Mouse (Mus musculus) embryonic stem cell, embryonic (primary cell): ENCODE results near the gene Col4a5.

Experiments used
- CTCF ChIA-PET, 4 experiments: fragments of 300-600 bp in 2 of 4; fragments of 350-600 bp in 2 of 4; sonication (Branson Sonifier 250); formaldehyde crosslinking; loops; one replicate each; lab custom pipeline; 2022; ENCODE audit warnings: inconsistent platforms in 2 of 4; lab: Charles Lee
- POLR2A ChIA-PET, 4 experiments: fragments of 300-600 bp in 2 of 4; fragments of 350-600 bp in 2 of 4; sonication (Branson Sonifier 250); formaldehyde crosslinking; loops; one replicate each; lab custom pipeline; 2022; ENCODE audit warnings: antibody characterized with exemption in 4 of 4, inconsistent platforms in 1 of 4; lab: Charles Lee

The Col4a5 gene

DNA sequence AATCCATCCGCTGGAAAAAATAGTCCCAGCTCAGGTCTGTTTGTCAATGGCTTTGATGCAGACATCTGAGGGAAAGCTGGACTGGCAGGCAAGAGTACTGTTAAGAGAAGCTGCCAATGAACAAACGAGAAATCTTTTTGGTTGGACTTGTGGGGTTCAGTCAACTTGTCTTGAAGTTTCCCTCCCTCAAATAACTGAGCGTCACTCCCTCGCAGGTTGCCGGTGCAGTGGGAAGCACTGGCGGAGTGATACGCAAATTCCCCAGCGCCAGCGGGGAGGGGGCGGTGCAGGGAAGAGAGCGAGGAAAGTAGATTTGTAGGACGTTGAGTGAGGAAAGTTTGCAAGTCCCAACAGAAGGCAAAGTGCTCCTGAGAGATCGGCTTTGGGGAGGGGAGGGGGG lies at the start of gene Col4a5:
Gene Col4a5, plus strand, starts transcription at position 276 of the 400 bp plus-strand sequence.
- POLR2A ChIA-PET = no interaction called here

DNA sequence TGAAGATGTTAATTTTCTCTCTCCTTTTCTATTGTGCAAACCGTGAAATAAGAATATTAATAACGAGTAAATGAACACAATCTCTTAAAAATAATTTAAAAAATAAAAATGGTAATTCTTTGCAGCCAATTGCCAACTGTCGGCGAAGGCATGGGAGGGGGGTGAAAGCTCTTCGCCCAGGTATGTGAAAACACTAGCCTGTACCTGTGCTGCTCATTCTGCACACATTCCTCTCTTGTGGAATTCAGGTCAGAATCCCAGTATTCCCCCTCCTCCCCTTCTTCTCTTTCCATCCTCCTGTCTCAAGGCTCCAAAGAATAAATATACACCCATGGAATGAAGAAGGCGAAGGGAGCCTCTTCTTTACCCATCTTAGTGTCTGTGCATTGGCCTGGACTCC lies 38.4 kb upstream of the Col4a5 start:
- CTCF ChIA-PET = no interaction called here
- POLR2A ChIA-PET = no interaction called here

More for the DNA sequence above, at the start of gene Col4a5:
- CTCF ChIA-PET = no interaction called here

DNA sequence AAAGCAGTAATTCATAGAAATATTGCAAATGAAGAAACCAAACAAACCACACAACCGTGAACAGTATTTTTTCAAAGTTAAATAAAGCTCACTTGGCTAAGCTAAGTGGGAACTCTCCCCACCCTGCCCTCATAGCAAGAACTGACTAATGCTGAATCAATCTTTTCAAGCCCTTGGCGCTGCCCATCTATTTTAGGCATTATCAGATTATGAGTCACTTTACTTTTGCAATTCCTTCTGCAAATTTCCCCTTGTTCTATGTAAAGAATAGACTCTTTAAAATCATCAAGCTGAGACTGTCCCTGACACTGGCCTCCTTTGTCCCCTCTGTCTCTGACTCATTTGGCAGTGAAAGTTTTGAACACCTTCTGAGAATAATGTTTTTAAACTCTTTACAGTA lies 35.8 kb upstream of the Col4a5 start:
- ChIA-PET POLR2A (no interaction called here), CTCF (no interaction called here)

DNA sequence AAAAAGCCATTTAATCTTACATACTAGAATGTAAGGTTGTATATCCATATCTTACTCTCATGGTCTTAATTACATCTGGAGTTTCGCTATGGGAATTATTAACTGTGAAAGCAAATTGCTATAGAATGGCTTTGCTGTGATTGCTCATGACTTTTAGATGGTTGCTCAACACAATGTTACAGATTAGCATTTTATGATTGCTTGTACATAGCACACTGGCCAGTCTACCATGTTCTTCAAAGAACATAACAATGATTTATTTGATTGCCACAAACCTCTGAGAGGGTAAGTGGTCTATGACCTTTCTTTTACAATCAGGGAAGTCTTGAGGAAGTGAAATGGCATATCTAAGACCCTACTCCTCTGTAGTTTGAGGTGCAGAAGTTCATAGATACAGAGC lies 27.2 kb upstream of the Col4a5 start:
- POLR2A ChIA-PET = no interaction called here
- CTCF ChIA-PET = no interaction called here

DNA sequence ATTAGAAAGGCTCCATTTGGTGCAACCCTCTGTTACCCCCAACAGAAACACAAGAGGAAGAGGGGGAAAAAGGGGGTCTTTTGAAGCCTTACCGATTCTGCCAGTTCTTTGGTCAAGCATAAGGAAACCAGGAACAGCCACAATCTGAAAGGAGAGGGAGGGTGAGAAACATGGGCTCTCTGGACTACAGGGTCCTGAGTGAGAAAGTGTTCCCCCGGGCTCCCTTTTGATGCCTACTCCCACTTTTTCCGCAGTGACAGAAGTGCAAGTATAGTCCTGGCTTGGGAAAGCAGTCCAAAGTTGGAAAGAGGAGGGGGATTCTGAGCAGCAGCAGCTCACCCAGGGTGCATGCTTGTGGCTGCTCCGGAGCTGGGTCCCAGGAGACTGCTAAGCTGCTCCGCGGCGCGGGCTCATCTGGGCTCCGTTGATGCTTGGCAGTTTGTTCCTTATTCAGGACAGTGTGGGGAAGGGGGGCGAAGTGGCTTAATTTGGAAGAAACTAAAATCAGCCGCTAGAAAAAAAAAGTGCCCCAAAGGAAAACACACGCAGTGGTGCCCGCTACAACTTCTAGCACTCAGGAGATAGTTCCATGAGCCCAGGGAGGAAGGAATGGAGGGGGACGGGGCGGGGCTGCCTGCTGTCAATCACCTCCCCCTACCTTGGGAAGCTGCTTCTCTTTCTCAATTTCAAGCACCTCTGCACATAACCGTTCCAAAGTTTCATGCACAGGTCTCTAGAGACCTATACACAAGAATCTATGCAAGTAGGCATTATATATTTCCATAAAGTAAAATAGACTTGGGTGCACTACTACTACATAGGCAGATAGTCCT lies 1.5 kb upstream of the Col4a5 start, which contains the start of gene Col4a6:
Gene Col4a6, minus strand, starts transcription at position 607 of the 833 bp plus-strand sequence.
- CTCF ChIA-PET = interaction anchor here in 1 of 4 experiments (0.6 kb wide), 1 partner anchor 317 kb away, joined by 3 read pairs; no protein-coding TSS in a partner anchor

DNA sequence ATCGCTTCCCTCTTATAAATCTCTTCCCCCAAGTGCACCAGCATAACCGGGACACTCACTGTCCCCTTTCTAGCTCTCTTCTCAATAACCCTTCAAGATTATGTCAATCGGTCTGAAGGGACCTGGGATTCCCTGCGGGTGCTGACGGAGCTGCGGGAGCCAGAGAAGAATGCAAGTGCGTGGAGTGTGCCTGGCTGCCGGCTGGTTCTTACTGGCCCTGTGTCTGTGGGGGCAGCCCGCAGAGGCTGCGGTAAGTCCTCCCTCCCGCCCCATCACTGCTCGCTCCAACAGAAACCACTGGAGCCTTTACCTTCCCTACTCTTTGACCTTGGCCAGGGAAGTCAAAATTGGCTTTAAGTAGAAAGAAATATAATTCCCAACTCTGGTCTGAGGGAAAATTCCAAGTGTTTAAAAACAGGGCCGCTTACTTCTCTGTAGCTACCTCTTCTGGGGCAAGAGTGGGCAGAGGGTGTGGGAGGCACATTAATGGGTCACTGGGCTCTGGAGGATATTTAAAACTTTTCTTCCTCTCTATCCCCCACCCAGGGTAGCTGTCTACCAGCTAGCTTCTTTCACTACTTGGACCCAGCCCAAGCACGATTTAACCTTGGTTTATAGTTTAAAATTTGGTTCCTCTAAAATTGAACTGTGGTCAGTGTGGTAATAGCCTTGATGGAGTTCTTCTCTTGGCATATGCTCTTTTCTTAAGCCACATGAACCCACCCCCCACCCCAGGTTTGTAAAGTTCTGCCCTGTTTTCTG lies 562 bp downstream of the Col4a5 start:
- CTCF ChIA-PET = no interaction called here
- POLR2A ChIA-PET = no interaction called here

More for the DNA sequence above, 1.5 kb upstream of the Col4a5 start, which contains the start of gene Col4a6:
- POLR2A ChIA-PET = no interaction called here

DNA sequence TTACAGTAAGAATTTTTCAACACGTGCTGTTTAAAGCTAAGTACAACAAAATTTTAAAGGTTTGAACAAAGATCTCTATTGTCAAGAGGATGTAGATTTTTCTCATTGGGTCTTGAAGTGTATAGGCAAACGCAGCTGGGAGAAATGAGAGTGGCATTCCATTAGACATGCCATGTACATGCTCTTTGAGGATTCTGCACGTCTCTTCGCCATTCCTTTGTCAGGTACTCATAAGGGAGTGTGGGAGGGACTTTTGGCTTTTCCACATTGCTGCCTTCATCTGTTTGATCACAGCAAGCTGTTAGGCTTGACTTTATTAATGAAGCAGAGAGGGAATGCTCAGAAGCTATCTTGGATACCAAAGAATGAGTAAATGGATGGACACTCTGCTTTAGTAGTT lies 19.4 kb downstream of the Col4a5 start:
- POLR2A ChIA-PET = no interaction called here
- CTCF ChIA-PET = no interaction called here

DNA sequence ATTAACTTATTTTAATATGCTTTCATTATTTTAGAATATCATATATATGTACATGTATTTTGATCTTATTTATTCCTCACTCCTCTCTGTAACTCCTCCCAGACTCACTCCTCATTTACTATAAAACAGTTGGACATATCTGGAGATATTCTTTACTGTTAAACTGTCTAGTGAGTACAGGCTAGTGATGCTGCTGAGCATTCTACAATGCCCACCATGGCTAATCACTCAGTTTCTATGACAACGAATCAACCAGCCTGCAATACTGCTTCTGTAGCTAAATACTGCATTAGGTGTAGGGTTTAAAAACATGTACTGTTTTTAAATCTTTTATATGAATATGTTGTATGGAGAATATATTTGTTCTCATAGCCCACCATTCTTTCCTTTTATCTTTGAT lies 27.9 kb downstream of the Col4a5 start:
- CTCF ChIA-PET = no interaction called here
- POLR2A ChIA-PET = no interaction called here

DNA sequence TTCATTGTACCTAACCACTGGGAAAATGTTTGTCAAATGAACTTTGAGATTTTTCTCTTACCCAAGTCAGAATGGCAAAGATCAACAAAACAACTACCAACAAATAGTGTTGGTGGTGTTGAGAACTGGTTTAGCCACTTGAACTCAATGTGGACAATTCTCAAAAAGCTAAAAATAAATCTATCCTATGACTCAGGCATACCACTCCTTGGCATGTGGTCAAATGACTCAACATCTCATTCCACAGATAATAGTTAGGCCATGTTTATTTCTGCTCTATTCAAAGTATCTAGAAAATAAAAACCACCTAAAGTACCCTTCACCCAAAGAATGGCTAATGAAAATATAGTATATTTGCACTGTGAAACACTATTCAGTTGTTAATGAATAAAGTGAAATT lies 58.3 kb downstream of the Col4a5 start:
- CTCF ChIA-PET = no interaction called here
- POLR2A ChIA-PET = no interaction called here

DNA sequence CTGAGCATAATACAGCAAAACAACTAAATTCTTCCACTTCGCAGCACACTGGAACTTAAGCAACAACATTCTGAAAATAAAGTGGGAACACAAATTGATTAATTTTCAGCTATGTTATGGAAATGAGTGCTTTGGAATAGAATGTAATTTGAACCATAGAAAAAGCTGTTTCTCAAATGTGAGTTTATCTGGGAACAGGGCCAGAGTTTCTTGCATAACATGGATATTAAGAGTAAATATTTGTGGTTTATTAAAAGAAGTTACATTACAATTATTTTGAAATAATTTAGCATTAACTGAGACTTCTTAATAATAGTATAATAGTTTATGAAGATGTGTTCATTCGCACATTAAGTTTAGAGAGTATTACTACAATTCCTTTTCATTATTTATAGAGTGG lies 72.3 kb downstream of the Col4a5 start:
- POLR2A ChIA-PET = no interaction called here
- CTCF ChIA-PET = no interaction called here

DNA sequence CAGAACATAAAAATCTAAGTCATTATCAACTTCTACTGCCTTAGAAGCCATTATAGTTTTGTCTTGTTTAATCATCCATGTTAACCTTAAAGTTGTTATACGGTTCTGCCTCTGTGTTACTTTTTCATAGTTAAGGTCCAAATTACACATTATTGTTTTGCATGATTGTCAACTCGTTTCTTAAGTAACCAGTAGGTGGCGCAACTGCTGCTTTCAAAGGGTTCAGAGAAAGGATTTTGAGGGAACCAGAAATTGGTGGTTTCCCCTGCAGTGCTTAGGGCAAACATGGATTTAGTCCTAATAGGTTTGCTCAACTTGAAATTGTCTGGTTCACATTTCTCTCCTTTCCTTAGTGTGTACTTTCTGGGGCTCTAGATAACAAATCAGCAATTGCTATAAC lies 115.1 kb downstream of the Col4a5 start:
- ChIA-PET CTCF (no interaction called here), POLR2A (no interaction called here)

DNA sequence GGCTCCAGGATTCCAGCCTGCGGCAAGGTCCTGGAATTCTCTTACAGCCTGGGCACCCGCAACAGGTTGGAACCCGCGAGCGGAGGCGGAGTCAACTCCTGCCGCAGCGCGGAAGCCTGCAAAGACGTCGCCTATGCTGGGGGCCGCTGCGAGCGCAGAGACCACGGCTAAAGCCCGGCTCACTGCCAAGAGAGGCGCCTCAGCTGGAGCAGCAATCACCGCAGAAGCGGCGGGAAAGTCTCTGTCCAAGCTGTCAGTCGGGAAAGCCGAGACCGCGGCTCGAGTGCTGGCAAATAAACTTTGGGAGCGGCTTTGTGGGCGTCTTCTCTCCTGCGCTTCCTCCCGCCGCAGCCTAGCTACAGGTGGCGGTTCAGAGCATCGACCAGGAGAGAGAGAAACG lies 246.5 kb downstream of the Col4a5 start:
- CTCF ChIA-PET = no interaction called here
- POLR2A ChIA-PET = no interaction called here

DNA sequence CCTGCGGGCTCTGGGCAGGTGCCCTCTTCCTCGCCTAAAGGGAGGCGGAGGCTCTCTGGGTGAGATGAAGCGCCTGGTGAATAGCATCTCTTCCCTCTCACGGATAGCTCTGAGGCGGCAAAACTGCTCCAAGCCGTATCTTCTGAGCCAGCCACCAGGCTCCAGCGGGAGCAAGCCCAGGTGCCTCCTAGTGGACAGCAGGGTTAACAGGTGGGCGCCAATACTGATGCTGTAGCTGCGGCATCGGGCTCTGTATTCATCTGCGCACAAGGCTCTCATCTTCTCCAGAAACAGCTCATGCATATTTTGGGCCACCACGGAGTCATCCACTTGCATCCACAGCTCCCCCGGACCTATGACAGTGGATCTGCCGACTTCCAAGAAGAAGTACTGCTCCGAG lies 248.8 kb downstream of the Col4a5 start:
- CTCF ChIA-PET = no interaction called here
- POLR2A ChIA-PET = no interaction called here

DNA sequence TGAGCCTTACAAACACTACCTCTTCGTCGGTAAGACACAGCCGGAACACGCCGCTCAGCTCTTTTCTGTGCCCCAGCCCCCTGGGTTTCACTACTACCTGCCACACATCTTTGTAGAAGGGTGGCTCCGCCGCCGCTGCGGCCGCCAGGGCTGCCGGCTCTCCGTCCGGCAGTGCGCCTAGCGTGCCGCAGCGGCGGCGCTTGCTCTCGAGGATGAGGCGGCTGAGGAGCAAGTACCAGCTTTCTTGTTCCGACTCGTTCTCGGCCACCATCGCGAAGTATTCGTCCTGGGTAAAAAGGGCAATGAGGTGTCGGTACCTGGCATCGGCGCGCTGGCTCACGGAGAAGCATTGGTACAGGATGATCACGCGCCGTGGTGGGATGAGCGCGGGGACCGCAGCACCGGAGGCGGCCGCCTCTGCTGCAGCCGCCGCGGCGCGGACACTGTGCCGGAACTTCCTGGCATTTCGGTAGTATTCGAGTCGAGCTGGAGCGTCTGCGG lies 249.3 kb downstream of the Col4a5 start:
- CTCF ChIA-PET = no interaction called here
- POLR2A ChIA-PET = no interaction called here

DNA sequence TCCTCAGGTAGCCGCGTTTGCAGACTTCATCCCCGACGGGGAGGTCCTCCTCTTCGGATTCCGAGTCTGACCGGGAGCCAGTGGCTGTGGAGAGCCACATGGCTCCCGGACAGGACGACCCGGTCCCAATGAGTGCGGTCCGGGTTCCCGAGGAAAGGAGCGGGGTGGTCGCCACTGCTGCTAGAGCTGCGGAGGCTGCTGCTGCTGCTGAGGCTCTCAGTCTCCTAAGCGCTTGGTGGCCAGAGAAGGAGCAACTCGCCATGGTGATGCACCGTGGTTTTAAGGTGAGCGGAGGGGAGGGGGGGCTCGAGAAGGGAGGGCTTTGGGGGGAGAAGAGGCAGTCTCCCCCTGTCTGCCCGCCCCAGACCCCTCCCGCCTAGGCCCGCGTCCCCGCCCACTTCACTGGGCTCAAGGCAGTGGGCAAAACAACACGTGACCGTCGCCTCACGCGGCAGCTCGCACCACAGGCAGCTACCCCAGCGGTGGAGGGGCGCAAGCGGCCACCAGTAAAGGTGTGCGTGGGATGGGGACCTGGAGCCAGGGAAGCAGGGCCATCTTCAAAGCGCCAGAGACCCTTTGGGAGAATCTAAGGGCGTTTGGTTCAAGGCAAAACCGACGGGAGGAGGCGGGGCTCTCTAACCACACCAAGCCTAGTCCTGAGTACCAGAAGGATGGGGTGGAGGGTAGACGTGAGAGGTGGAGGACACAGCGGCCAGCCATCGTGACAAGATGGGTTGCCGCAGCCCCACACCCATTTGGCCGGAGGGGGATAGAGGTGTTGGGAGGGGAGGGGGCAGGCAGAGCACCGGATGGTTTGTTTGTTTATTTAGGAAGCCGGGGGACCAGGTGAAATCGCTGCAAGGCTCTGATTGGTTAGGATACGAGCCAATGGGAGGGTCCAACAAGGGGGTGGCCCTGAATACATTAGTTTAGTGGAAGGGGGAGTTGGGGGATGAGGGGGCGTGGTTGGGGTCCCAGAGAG lies 250.0 kb downstream of the Col4a5 start, which contains the start of gene Irs4:
Gene Irs4, minus strand, starts transcription at position 327 of the 982 bp plus-strand sequence.
- POLR2A ChIA-PET = no interaction called here

DNA sequence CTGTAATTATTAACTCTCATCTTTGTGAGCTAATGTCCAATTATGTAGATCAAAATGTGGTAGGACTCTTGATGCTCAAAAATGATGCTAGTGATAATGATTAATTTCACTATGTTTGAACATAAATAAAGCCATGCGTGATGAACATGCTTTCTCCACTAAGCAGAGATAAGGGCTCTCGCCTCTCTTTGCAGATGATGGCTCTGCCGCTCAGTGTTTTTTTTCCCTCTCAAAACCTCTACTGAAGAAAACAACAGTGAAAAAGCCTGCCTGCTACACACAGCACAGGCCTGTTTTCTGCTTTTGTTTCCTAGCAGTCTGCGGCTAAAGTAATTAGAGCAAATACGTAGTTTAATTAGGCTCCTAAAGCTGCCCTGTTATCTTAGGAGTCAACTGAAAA lies 254.4 kb downstream of the Col4a5 start:
- CTCF ChIA-PET = no interaction called here
- POLR2A ChIA-PET = no interaction called here

More for the DNA sequence above, 250.0 kb downstream of the Col4a5 start, which contains the start of gene Irs4:
- CTCF ChIA-PET = no interaction called here
